In the genomic region with DNA sequence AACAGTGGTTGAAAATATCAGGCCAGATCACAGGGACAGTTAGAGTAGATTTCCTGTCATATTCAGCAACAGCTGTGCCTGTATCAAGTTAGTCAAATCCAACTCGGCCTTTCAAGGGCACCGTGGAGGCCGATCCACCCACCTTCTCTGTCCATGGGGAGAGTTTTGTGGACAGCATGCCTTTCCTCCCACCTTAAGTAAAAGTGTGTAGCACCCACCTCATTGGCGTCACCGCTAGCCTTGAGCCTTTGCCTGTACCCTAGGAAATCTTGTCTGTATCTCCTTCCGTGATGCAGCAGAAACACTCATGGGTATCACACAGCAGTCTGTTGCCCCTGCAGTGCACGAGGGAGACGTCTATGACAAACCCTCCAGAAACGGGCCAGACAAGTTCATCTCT, we compare ENCODE assay signal across 45 mouse cellular contexts. TPM values are rescaled to one million over a fixed set of nuclear protein-coding genes. Genes with fewer than 3 reads are reported as not detected.
"Had no signal": no experiment of that assay in that cellular context is flagged by ENCODE, and none has a peak within 500 bp of the region (broad histone marks: within the 10 kb centered on the region; RNA-seq: fewer than 3 reads in every experiment).

No protein-coding gene starts in this region.

- H3K27me3 ChIP-seq: heart, embryonic 12.5 days; heart, embryonic 13.5 days; heart, embryonic 15.5 days; hindbrain, embryonic 12.5 days; hindbrain, embryonic 13.5 days; hindbrain, embryonic 15.5 days; intestine, embryonic 15.5 days; kidney, embryonic 15.5 days had no signal

- H3K27ac ChIP-seq: heart, embryonic 10.5 days; heart, embryonic 13.5 days; heart, embryonic 15.5 days; hindbrain, embryonic 10.5 days; hindbrain, embryonic 12.5 days; hindbrain, embryonic 13.5 days; hindbrain, embryonic 14.5 days; hindbrain, embryonic 15.5 days; hindbrain, postnatal 0 days; intestine, embryonic 15.5 days; kidney, embryonic 15.5 days; kidney, postnatal 0 days; layer of hippocampus, adult 2 months had no signal

- ATAC-seq: hindbrain, embryonic 16.5 days; hindbrain, postnatal 0 days; inflammation-experienced regulatory T-cells, adult 6 months; intestine, embryonic 15.5 days; intestine, embryonic 16.5 days; intestine, postnatal 0 days had no signal

- H3K9me3 ChIP-seq: heart, embryonic 10.5 days; heart, embryonic 12.5 days; heart, embryonic 13.5 days; heart, embryonic 15.5 days; hindbrain, embryonic 10.5 days; hindbrain, embryonic 12.5 days; hindbrain, embryonic 13.5 days; hindbrain, embryonic 15.5 days; intestine, embryonic 15.5 days; kidney, embryonic 15.5 days had no signal

- DNase-seq: heart, postnatal 10 days; heart, postnatal 14 days; heart, postnatal 36 days; heart, postnatal 4 days; kidney, adult 11 months; kidney, adult 18-20 months; kidney, adult 2 months; kidney, adult 8-10 months; kidney, adult 9 months; kidney, postnatal 10 days; kidney, postnatal 14 days; kidney, postnatal 25 days; kidney, postnatal 36 days; kidney, postnatal 4 days; layer of hippocampus, adult 9-11 months; layer of hippocampus, postnatal 36 days had no signal

- H3K4me2 ChIP-seq: heart, embryonic 11.5 days; heart, embryonic 12.5 days; heart, embryonic 13.5 days; heart, embryonic 15.5 days; hindbrain, embryonic 12.5 days; hindbrain, embryonic 13.5 days; hindbrain, embryonic 14.5 days; hindbrain, embryonic 15.5 days; intestine, embryonic 15.5 days; kidney, embryonic 15.5 days had no signal

- H3K9ac ChIP-seq: heart, embryonic 12.5 days; heart, embryonic 13.5 days; heart, embryonic 15.5 days; hindbrain, embryonic 12.5 days; hindbrain, embryonic 13.5 days; hindbrain, embryonic 14.5 days; hindbrain, embryonic 15.5 days; intestine, embryonic 15.5 days; kidney, embryonic 15.5 days had no signal

- H3K4me3 ChIP-seq: heart, embryonic 10.5 days; heart, embryonic 12.5 days; heart, embryonic 13.5 days; heart, embryonic 15.5 days; hindbrain, embryonic 10.5 days; hindbrain, embryonic 12.5 days; hindbrain, embryonic 13.5 days; hindbrain, embryonic 15.5 days; intestine, embryonic 15.5 days; kidney, embryonic 15.5 days; layer of hippocampus, adult 2 months had no signal

- H3K4me1 ChIP-seq: heart, embryonic 10.5 days; heart, embryonic 12.5 days; heart, embryonic 13.5 days; heart, embryonic 15.5 days; hindbrain, embryonic 10.5 days; hindbrain, embryonic 12.5 days; hindbrain, embryonic 13.5 days; hindbrain, embryonic 15.5 days; intestine, embryonic 15.5 days; kidney, embryonic 15.5 days had no signal

- H3K36me3 ChIP-seq: heart, embryonic 10.5 days; heart, embryonic 12.5 days; heart, embryonic 13.5 days; heart, embryonic 15.5 days; hindbrain, embryonic 10.5 days; hindbrain, embryonic 12.5 days; hindbrain, embryonic 13.5 days; hindbrain, embryonic 15.5 days; intestine, embryonic 15.5 days; kidney, embryonic 15.5 days had no signal

RNA-seq across cellular contexts. Expression of a gene that starts 1.0 kb away (rescaled TPM):
- total RNA-seq: heart, postnatal 10 days; heart, postnatal 14 days; hematopoietic stem cell, adult 5-6 weeks; hindbrain, postnatal 0 days had no signal
- polyA plus RNA-seq: heart, embryonic 10.5 days; heart, embryonic 11.5 days; heart, embryonic 12.5 days; heart, embryonic 13.5 days; heart, embryonic 14.5 days; heart, embryonic 15.5 days; heart, embryonic 16.5 days; heart, postnatal 0 days; hindbrain, embryonic 10.5 days; hindbrain, embryonic 11.5 days; hindbrain, embryonic 12.5 days; hindbrain, embryonic 13.5 days; hindbrain, embryonic 14.5 days; hindbrain, embryonic 15.5 days; intestine, embryonic 16.5 days; intestine, postnatal 0 days; kidney, embryonic 14.5 days; kidney, embryonic 15.5 days; kidney, embryonic 16.5 days; kidney, postnatal 0 days had no signal

RNA-seq across cellular contexts. Expression of a gene that starts 36.9 kb away (rescaled TPM):
- total RNA-seq: heart, postnatal 14 days; heart, postnatal 25 days; heart, postnatal 36 days; hematopoietic stem cell, adult 5-6 weeks had no signal
- polyA plus RNA-seq: heart, postnatal 0 days; hindbrain, embryonic 10.5 days; hindbrain, embryonic 12.5 days; inflammation-experienced regulatory T-cells, adult 6 months; intestine, embryonic 14.5 days; intestine, embryonic 15.5 days; intestine, embryonic 16.5 days; kidney, postnatal 0 days had no signal

RNA-seq across cellular contexts. Expression of a gene that starts 40.1 kb away (rescaled TPM):
- total RNA-seq: hematopoietic stem cell, adult 5-6 weeks had no signal
- polyA plus RNA-seq: heart, embryonic 10.5 days; inflammation-experienced regulatory T-cells, adult 6 months; large intestine, adult 2 months had no signal
